Mouse (Mus musculus) CH12.LX (cell line): ENCODE measurements at regions not wholly inside any gene's neighbourhood (a gene's known extent, or its start where the extent isn't known, plus 50 kb on each side); places are given as distances from the start of the nearest gene placed in this dataset.

Experiments used
- DNase-seq: peaks from one replicate; pipeline ENCODE4 v3.0.0-alpha.2; 2013; ENCODE audit errors: extremely low read depth
- H3K27ac ChIP-seq: 2 replicates; pipeline ENCODE4 v1.5.1; 2012; ENCODE audit warnings: low read depth, mild to moderate bottlenecking, control low read depth, moderate library complexity; ENCODE audit not compliant: insufficient read depth
- H3K27me3 ChIP-seq: replicated peaks from 2 replicates; pipeline ENCODE3; 2012; ENCODE audit warnings: inconsistent platforms
- H3K36me3 ChIP-seq, 2 experiments: replicated peaks in 1 of 2; 2 replicates each; pipeline versions ENCODE3 to v1.6.1; 2012; ENCODE audit warnings: inconsistent platforms in 1 of 2, low read length in 1 of 2, mild to moderate bottlenecking in 1 of 2, mixed read lengths in 1 of 2, moderate library complexity in 1 of 2; ENCODE audit not compliant: control insufficient read depth in 1 of 2, insufficient read depth in 1 of 2
- H3K4me1 ChIP-seq, 2 experiments: 2 replicates each; pipeline ENCODE4 v1.6.1; 2012; ENCODE audit warnings: inconsistent platforms in 1 of 2, moderate library complexity in 1 of 2; ENCODE audit not compliant: insufficient read depth in 2 of 2, control insufficient read depth in 1 of 2
- H3K4me2 ChIP-seq: 2 replicates; pipeline ENCODE4 v1.6.1; 2012; ENCODE audit warnings: low read depth, mild to moderate bottlenecking, control low read depth; ENCODE audit not compliant: poor library complexity, insufficient read depth, severe bottlenecking
- H3K4me3 ChIP-seq, 3 experiments: fragments of 150-350 bp in 1 of 3; sonication (generic) in 1 of 3; replicated peaks in 1 of 3; 2 replicates each; pipeline versions ENCODE3 to v1.5.1; 2011 to 2012; ENCODE audit warnings: low read depth in 2 of 3, low read length in 2 of 3, mild to moderate bottlenecking in 2 of 3, moderate library complexity in 2 of 3, control low read depth in 1 of 3, improper control_type of control experiment in 1 of 3, inconsistent platforms in 1 of 3, mixed read lengths in 1 of 3; ENCODE audit not compliant: poor library complexity in 1 of 3
- H3K79me2 ChIP-seq: replicated peaks from 2 replicates; pipeline ENCODE4 v1.6.1; 2012; ENCODE audit warnings: mild to moderate bottlenecking, moderate library complexity; ENCODE audit not compliant: control insufficient read depth, poor library complexity, insufficient read depth, severe bottlenecking; ENCODE audit errors: extremely low read depth
- H3K9ac ChIP-seq: 2 replicates; pipeline ENCODE4 v1.6.1; 2012; ENCODE audit warnings: low read depth, mild to moderate bottlenecking, control low read depth, moderate library complexity; ENCODE audit not compliant: insufficient read depth
- H3K9me3 ChIP-seq: replicated peaks from 2 replicates; pipeline ENCODE3; 2012; ENCODE audit warnings: low read length, inconsistent platforms, mixed read lengths
- CHD1 ChIP-seq: IDR thresholded peaks from 2 replicates; pipeline ENCODE4 v1.6.1; 2012; ENCODE audit warnings: low read depth, low read length, improper control_type of control experiment, inconsistent platforms
- E2F4 ChIP-seq: IDR thresholded peaks from 2 replicates; pipeline ENCODE4 v1.6.1; 2011; ENCODE audit warnings: low read depth, low read length, improper control_type of control experiment; ENCODE audit not compliant: insufficient replicate concordance
- GABPA ChIP-seq: IDR thresholded peaks from 2 replicates; pipeline ENCODE4 v1.6.1; 2012; ENCODE audit warnings: low read depth, low read length, improper control_type of control experiment, inconsistent platforms; ENCODE audit not compliant: insufficient replicate concordance
- HCFC1 ChIP-seq: IDR thresholded peaks from 2 replicates; pipeline ENCODE4 v1.6.1; 2012; ENCODE audit warnings: low read depth, mild to moderate bottlenecking, inconsistent platforms, low read length, improper control_type of control experiment
- IRF4 ChIP-seq: IDR thresholded peaks from 2 replicates; pipeline ENCODE4 v1.6.1; 2014; ENCODE audit warnings: low read depth, mild to moderate bottlenecking, inconsistent platforms, low read length, improper control_type of control experiment
- JUN ChIP-seq: IDR thresholded peaks from 2 replicates; pipeline ENCODE4 v1.6.1; 2011; ENCODE audit warnings: low read depth, mild to moderate bottlenecking, low read length, improper control_type of control experiment, moderate library complexity; ENCODE audit not compliant: insufficient read depth
- KAT2A ChIP-seq: IDR thresholded peaks from 2 replicates; pipeline ENCODE4 v1.6.1; 2012; ENCODE audit warnings: low read length, improper control_type of control experiment, inconsistent platforms; ENCODE audit not compliant: insufficient replicate concordance
- MAFK ChIP-seq: IDR thresholded peaks from 2 replicates; pipeline ENCODE4 v1.6.1; 2011; ENCODE audit warnings: low read length, improper control_type of control experiment; ENCODE audit not compliant: insufficient replicate concordance
- MAZ ChIP-seq: IDR thresholded peaks from 2 replicates; pipeline ENCODE4 v1.6.1; 2012; ENCODE audit warnings: low read depth, mild to moderate bottlenecking, inconsistent platforms, low read length, improper control_type of control experiment, moderate library complexity
- MEF2A ChIP-seq: IDR thresholded peaks from 2 replicates; pipeline ENCODE4 v1.6.1; 2014; ENCODE audit warnings: low read depth, mild to moderate bottlenecking, inconsistent platforms, low read length, improper control_type of control experiment, borderline replicate concordance
- NELFE ChIP-seq: IDR thresholded peaks from 2 replicates; pipeline ENCODE4 v1.6.1; 2011; ENCODE audit warnings: low read depth, low read length, improper control_type of control experiment
- NRF1 ChIP-seq: IDR thresholded peaks from 2 replicates; pipeline ENCODE4 v1.6.1; 2014; ENCODE audit warnings: low read depth, mild to moderate bottlenecking, inconsistent platforms, low read length, improper control_type of control experiment, moderate library complexity
- POLR2A ChIP-seq: IDR thresholded peaks from 2 replicates; pipeline ENCODE4 v1.6.1; 2011; ENCODE audit warnings: low read depth, mild to moderate bottlenecking, improper control_type of control experiment, low read length
- POLR2AphosphoS2 ChIP-seq: IDR thresholded peaks from 2 replicates; pipeline ENCODE4 v1.6.1; 2011; ENCODE audit warnings: low read depth, low read length, improper control_type of control experiment
- RAD21 ChIP-seq: IDR thresholded peaks from 2 replicates; pipeline ENCODE4 v1.6.1; 2011; ENCODE audit warnings: low read depth, mild to moderate bottlenecking, low read length, improper control_type of control experiment, moderate library complexity
- SIN3A ChIP-seq: IDR thresholded peaks from 2 replicates; pipeline ENCODE4 v1.6.1; 2012; ENCODE audit warnings: low read length, improper control_type of control experiment, inconsistent platforms
- TBP ChIP-seq: conservative IDR thresholded peaks from 2 replicates; pipeline ENCODE4 v1.6.1; 2011; ENCODE audit warnings: low read depth, low read length, improper control_type of control experiment
- UBTF ChIP-seq: IDR thresholded peaks from 2 replicates; pipeline ENCODE4 v1.6.1; 2012; ENCODE audit warnings: low read depth, mild to moderate bottlenecking, inconsistent platforms, low read length, improper control_type of control experiment, moderate library complexity
- ZKSCAN1 ChIP-seq: IDR thresholded peaks from 2 replicates; pipeline ENCODE4 v1.6.1; 2012; ENCODE audit warnings: low read depth, inconsistent platforms, low read length, improper control_type of control experiment, borderline replicate concordance
- ZNF384 ChIP-seq: IDR thresholded peaks from 2 replicates; pipeline ENCODE4 v1.6.1; 2012; ENCODE audit warnings: low read depth, low read length, improper control_type of control experiment, inconsistent platforms
- dilution Hi-C: fragments of 300-500 bp; cut with MboI; formaldehyde crosslinking; loops from 2 replicates; pipeline ENCODE4 v1.14.3; 2020; ENCODE audit warnings: low sequenced_read_pairs; ENCODE audit not compliant: extremely low pct_unique_long_range_greater_than_20kb, extremely low pct_ligation_motif_present
- in situ Hi-C: fragments of 300-500 bp; cut with MboI; formaldehyde crosslinking; loops from 3 replicates; pipeline ENCODE4 v1.14.3; 2019; ENCODE audit warnings: low sequenced_read_pairs, low pct_ligation_motif_present, low pct_unique_long_range_greater_than_20kb, mixed read lengths

DNA sequence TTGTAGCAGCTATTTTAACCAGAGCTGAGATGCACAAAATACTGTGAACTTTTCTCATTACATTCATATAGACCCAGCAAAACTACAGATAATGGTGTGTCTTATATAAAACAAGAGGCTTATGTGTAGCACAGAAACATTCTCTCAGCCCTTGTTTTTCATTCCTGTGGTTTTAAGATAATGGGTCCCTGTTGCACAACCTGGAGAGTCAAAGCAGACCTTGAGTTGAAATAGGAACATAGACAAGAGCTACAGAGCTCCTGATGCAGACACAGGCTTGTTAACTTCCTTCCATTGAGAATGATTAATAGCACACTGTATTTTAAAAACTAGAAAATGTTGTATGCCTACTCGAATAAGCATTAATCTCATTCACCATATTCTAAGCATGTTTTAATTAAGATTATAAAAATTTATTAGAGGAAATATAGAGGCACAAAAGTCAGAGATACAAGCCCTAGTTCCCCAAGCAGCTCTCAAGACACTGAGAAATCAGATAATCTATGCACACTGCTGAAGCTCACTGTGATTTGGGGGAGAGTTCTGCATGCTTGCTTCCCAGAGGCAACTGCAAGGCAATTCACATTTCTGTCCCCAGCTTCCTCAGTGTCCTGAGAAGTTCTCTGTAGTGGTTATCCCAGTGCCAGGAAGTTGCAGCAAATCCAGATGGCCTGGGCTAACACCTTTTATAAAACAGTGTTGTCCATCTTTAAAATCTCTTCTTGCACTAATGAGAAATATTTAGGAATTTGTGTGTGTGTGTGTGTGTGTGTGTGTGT lies 666.8 kb downstream of the Inhba start:
- Histone ChIP-seq H3K79me2 (no peaks in the 10 kb centered on the region), H3K4me3 (no peak overlapping the region), H3K4me1 (no peaks in the 10 kb centered on the region), H3K27me3 (no peaks in the 10 kb centered on the region), H3K27ac (no peak overlapping the region), H3K36me3 (no peaks in the 10 kb centered on the region), H3K9ac (no peak overlapping the region), H3K4me2 (no peak overlapping the region), H3K9me3 (no peaks in the 10 kb centered on the region)
- DNase-seq: no peak
- in situ Hi-C loops (no loop called here), dilution Hi-C loops (no loop called here)
- no peak for TF ChIP-seq CHD1
- no peak for TF ChIP-seq RAD21
- TF ChIP-seq POLR2A: no peak
- no peak for TF ChIP-seq UBTF
- TF ChIP-seq E2F4: no peak
- no peak for TF ChIP-seq MAZ
- no peak for TF ChIP-seq TBP

DNA sequence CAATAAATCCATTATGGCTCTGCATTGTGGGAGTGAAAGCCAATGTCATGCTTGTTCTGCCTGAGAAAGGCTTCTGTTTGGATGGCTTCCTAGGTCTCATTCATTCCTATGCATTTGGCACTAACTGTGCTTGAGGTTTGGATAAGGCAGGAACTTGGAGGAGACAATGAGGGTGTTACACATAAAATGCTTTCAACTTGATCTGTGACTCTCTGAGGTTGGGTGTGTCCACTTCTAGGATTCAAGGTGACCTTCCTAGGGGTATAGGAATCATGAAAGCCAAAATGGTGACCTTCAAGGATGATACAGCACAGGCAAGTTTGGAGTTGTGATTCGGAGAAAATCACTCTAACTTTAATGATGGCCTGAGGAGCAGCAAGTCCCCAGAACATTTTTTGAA lies 682.5 kb downstream of the Inhba start:
- no peak overlapping the region for H3K4me3 ChIP-seq
- dilution Hi-C loops: no loop called here
- no peak overlapping the region for H3K27ac ChIP-seq
- no peaks in the 10 kb centered on the region for H3K27me3 ChIP-seq
- in situ Hi-C loops: no loop called here
- DNase-seq: no peak
- no peaks in the 10 kb centered on the region for H3K9me3 ChIP-seq
- no peak for TF ChIP-seq HCFC1
- TF ChIP-seq NELFE: no peak
- TF ChIP-seq TBP: no peak
- no peak for TF ChIP-seq ZKSCAN1
- TF ChIP-seq NRF1: no peak
- no peak for TF ChIP-seq IRF4
- TF ChIP-seq E2F4: no peak
- no peak for TF ChIP-seq SIN3A
- TF ChIP-seq POLR2AphosphoS2: no peak
- TF ChIP-seq RAD21: no peak
- no peak for TF ChIP-seq JUN
- no peak for TF ChIP-seq ZNF384
- TF ChIP-seq MEF2A: no peak
- TF ChIP-seq GABPA: no peak
- no peak for TF ChIP-seq KAT2A
- TF ChIP-seq MAFK: no peak
- TF ChIP-seq CHD1: no peak
- H3K79me2 ChIP-seq: no peaks in the 10 kb centered on the region
- no peaks in the 10 kb centered on the region for H3K36me3 ChIP-seq
- no peaks in the 10 kb centered on the region for H3K4me1 ChIP-seq
- H3K4me2 ChIP-seq: no peak overlapping the region
- no peak overlapping the region for H3K9ac ChIP-seq
